Mouse (Mus musculus) right cerebral cortex, postnatal 25 days (tissue): ENCODE data around the gene Gm10392.
A peak's percentile ranks its signal among the peaks of the same experiment; 100 is the strongest.

Source experiments
- DNase-seq: peaks from one replicate; pipeline ENCODE4 v3.0.0; 2022

Gene Gm10392

GRCm38 (mm10) chr11:77507426-77507825, 11.6 kb downstream of the Gm10392 start:
- DNase-seq, result no peak

GRCm38 (mm10) chr11:77506941-77507340, 12.1 kb downstream of the Gm10392 start:
- no peak for DNase-seq

- no peak for DNase-seq
Measured at GRCm38 (mm10) chr11:77506273-77506672, 12.7 kb downstream of the Gm10392 start.

GRCm38 (mm10) chr11:77505291-77505980, 13.6 kb downstream of the Gm10392 start:
- no peak for DNase-seq

- DNase-seq, result no peak
Measured at GRCm38 (mm10) chr11:77504377-77504776, 14.6 kb downstream of the Gm10392 start.

GRCm38 (mm10) chr11:77503511-77503910, 15.5 kb downstream of the Gm10392 start:
- DNase-seq, result no peak

GRCm38 (mm10) chr11:77502481-77502880, 16.5 kb downstream of the Gm10392 start:
- no peak for DNase-seq

- DNase-seq, result no peak
Measured at GRCm38 (mm10) chr11:77501971-77502370, 17.0 kb downstream of the Gm10392 start.

- DNase-seq, result peak; percentile 62
Measured at GRCm38 (mm10) chr11:77501392-77501791, 17.6 kb downstream of the Gm10392 start.

GRCm38 (mm10) chr11:77500361-77501325, 18.4 kb downstream of the Gm10392 start:
- DNase-seq, result peak; percentile 75

GRCm38 (mm10) chr11:77499354-77499753, 19.6 kb downstream of the Gm10392 start:
- DNase-seq, result no peak

GRCm38 (mm10) chr11:77498261-77499139, 20.5 kb downstream of the Gm10392 start:
- no peak for DNase-seq

GRCm38 (mm10) chr11:77497851-77498250, 21.1 kb downstream of the Gm10392 start:
- DNase-seq, result no peak

GRCm38 (mm10) chr11:77497341-77497756, 21.6 kb downstream of the Gm10392 start:
- no peak for DNase-seq

GRCm38 (mm10) chr11:77495507-77495906, 23.5 kb downstream of the Gm10392 start:
- DNase-seq, result no peak

GRCm38 (mm10) chr11:77494782-77495181, 24.2 kb downstream of the Gm10392 start:
- no peak for DNase-seq

GRCm38 (mm10) chr11:77494344-77494676, 24.7 kb downstream of the Gm10392 start:
- no peak for DNase-seq

GRCm38 (mm10) chr11:77493512-77494343, 25.3 kb downstream of the Gm10392 start, which contains the start of gene Git1:
Gene Git1 (plus strand): TSS chr11:77493562.
- DNase-seq, result peak; percentile 79

GRCm38 (mm10) chr11:77492911-77493332, 26.1 kb downstream of the Gm10392 start:
- DNase-seq, result peak; percentile 93

GRCm38 (mm10) chr11:77492311-77492871, 26.6 kb downstream of the Gm10392 start:
- DNase-seq, result peak; percentile 49

GRCm38 (mm10) chr11:77491502-77492291, 27.3 kb downstream of the Gm10392 start:
- DNase-seq, result peak; percentile 60
